Mouse (Mus musculus): ENCODE results near the gene Sirt7.

The Sirt7 gene

GRCm38 (mm10) chr11:120625152-120625775 is at the start of gene Sirt7:
TSS of gene Sirt7 (minus strand) at chr11:120625240.
- no peak for DNase-seq (ENCODE audit: low spot score in 2 of 2)

GRCm38 (mm10) chr11:120673594-120674122 is 48.6 kb upstream of the Sirt7 start:
- no peak for DNase-seq (ENCODE audit: low spot score in 2 of 2)

- peak; percentile 95 for DNase-seq (ENCODE audit: low spot score in 2 of 2)
Measured at GRCm38 (mm10) chr11:120672687-120673593, 47.9 kb upstream of the Sirt7 start, which contains the start of gene Aspscr1. TSS of gene Aspscr1 (plus strand) at chr11:120672973.

DNA sequence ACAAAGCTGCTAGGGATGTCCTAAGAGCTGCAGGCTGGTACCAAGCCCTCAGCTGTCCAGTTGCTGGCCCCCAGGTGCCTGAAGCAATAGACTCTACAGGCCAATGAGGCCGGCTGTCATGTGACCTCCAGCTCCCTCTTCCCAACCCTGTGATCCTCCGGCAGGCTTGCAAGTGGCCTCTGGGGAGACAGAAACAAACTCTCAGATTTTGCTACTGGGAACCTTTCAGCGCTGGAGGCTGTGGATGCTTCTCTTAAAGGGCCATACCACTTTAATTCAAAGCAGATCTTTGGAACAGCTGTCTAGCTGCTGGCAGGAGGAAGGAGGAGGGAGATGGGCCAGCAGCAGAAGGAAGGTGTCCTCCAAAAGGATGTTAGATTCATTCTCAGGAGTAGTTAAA is 41.6 kb upstream of the Sirt7 start:
- DNase-seq (ENCODE audit: low spot score in 2 of 2): no peak

GRCm38 (mm10) chr11:120665406-120665805 is 40.4 kb upstream of the Sirt7 start:
- no peak for DNase-seq (ENCODE audit: low spot score in 2 of 2)

GRCm38 (mm10) chr11:120663714-120664113 is 38.7 kb upstream of the Sirt7 start:
- no peak for DNase-seq (ENCODE audit: low spot score in 2 of 2)

DNA sequence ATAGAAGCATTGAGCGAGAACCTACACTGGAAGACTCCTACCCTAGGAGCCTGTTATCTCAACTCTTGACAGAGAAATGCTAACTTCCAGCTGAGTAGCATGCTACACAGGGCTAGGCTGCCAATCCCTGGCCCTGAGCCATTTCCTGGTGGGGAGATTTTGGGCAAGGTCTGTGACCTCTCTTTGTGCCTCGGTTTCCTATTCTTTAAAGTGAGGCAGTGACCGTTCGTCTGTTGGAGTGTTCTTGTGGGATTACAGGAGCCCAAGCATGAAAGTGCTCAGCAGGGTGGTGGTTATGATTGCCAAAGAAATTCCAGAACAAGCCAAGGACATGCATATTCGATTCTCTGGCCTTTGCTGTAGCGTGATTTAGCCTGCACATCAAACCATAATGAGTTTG is 37.7 kb upstream of the Sirt7 start:
- no peak for DNase-seq (ENCODE audit: low spot score in 2 of 2)

DNA sequence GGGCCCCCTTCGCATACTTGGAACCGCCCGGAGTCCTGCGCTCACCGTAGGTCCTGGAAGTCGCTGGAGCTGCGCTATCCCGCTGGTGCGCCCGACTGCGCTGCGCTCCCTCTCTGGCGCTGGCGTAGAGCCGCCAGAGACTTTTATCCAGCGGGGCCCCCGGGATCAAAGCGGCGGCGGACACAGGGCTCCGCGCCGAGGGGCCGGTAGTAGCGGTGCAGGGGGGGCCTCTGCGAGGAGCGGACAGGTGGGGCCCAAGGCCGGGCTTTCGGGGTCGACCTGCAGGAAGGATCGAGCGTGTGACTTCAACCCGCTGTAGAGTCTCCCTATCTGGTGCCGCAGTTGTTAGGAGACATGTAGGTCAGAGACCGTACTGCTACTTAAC is 36.0 kb upstream of the Sirt7 start, which contains the start of gene Notum:
Notum (minus strand) TSS at position 100 of the 385 bp plus-strand sequence.
- DNase-seq (ENCODE audit: low spot score in 2 of 2): no peak

DNA sequence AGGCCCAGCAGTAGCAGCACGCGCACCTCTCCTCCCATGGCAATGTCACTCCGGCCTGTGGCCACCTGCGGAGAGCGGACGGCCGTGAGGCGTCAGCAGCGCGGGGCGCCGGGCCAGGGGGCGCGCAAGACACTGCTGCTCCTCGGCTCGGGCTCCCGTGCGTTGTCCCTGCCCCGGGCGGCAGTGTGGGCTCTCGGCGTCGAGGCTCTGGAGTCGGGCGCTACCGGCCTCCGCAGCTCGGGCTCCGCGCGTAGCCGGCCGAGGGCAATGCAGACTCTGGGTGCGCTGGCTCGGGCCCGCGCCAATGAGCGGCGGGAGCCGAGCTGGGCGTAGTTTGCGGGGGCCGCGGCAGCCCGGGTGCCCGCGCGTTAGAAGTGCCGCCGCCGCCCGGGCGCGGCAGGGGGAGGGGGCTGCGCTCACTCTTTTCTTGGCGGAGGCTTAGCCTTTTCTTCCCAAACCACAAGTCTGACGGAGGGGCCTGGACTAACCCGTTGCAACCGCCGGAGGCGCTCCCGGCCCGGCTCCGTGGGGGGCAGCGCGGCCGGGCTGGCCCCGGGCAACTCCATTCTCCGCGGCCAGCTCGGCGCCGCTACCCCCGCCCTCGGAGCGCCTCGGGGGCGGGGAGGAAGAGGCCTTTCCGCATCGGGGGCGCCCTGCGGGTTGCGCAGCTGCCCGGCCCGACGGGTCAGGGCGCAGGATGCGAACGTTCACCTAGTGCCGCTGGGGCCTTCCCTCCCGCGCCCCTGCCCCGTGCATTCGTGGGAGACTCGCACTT is 35.4 kb upstream of the Sirt7 start:
- DNase-seq (ENCODE audit: low spot score in 2 of 2): no peak

- DNase-seq (ENCODE audit: low spot score in 2 of 2): no peak
Measured at GRCm38 (mm10) chr11:120659509-120660300, 34.7 kb upstream of the Sirt7 start.

- peak; percentile 80 to 86 for DNase-seq (ENCODE audit: low spot score in 2 of 2)
Measured at GRCm38 (mm10) chr11:120658876-120659410, 33.9 kb upstream of the Sirt7 start.

- no peak for DNase-seq (ENCODE audit: low spot score in 2 of 2)
Measured at GRCm38 (mm10) chr11:120657301-120657700, 32.3 kb upstream of the Sirt7 start.

DNA sequence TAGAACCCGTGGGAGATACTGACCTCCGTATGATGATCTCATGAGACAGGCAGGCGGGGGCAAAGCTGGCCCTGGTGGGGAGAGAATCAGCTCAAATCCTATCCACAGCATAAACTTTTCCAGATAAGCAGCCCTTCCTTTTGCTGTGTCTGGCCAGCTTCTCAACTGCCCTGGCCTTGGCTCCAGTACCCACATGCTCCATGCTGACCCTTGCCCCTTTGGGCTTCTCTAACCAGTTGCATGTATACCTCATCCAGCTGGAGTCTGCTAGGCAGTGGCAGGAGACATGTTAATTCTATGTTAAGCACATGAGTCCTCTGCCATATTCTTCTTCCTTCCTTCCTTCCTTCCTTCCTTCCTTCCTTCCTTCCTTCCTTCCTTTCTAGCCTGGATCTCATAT is 29.7 kb upstream of the Sirt7 start:
- no peak for DNase-seq (ENCODE audit: low spot score in 2 of 2)

- no peak for DNase-seq (ENCODE audit: low spot score in 2 of 2)
Measured at GRCm38 (mm10) chr11:120651872-120652271, 26.8 kb upstream of the Sirt7 start.

- peak; percentile 59 to 69 for DNase-seq (ENCODE audit: low spot score in 2 of 2)
Measured at GRCm38 (mm10) chr11:120648001-120648476, 23.0 kb upstream of the Sirt7 start, which contains the start of gene Myadml2. TSS of gene Myadml2 (minus strand) at chr11:120648158.

GRCm38 (mm10) chr11:120647047-120647830 is 22.2 kb upstream of the Sirt7 start:
- no peak for DNase-seq (ENCODE audit: low spot score in 2 of 2)

DNA sequence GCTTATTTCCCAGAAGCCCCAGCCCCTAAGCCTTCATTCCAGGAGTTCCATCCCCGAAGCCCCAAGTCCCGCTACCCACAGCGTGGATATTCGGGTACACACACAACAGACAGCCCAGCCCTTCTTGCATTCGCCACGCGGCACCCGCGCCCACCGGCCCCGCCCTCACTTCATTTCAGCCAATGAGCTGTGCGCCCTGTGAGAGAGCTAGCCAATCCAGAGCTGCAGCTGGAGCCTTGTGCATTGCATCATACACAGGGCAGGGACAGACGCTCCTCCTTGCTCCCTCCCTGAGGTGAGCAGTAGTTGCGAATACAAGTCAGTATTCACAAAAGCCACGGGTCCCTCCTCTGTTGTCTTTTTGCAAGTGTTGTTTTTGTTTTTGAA is 18.6 kb upstream of the Sirt7 start, which contains the start of gene Pycr1:
Pycr1 (minus strand) TSS at position 169 of the 387 bp plus-strand sequence.
- peak; percentile 96 for DNase-seq (ENCODE audit: low spot score in 2 of 2)

DNA sequence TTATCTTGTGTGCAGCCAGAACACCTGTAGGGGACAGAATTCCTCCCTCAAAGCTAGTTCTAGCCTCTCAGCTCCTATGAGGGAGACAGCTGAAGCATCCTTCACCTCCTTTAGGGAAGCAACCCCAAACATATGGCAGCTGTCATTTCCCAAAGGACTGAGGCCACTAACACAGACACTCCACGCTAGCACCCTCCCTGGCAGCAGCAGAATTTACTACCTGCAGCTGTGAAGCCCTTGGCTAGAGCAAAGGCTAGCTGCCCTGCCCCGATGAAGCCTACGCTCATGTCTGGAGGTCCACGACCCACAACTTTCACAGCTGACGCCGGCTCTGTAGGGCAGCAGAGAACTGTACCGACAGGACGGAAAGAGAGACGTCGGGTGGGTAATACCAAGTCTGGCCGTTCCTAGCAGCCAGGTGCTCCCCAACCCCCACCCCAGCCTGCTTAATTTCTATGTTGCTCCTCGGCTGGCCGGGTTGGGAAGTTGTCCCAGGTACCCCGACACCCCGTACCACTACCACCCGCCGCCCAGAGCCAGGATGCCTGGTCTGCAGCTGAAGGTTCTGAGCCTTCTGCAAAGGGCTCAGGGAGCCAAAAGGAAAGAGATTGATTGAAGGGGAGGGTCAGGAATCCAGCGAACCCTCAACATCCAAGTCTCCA is 18.0 kb upstream of the Sirt7 start:
- DNase-seq (ENCODE audit: low spot score in 2 of 2): no peak

GRCm38 (mm10) chr11:120641869-120642268 is 16.8 kb upstream of the Sirt7 start:
- no peak for DNase-seq (ENCODE audit: low spot score in 2 of 2)
